Mouse (Mus musculus): ENCODE measurements around the gene Dtwd1. TPM values are rescaled to one million over a fixed set of nuclear protein-coding genes. Genes with fewer than 3 reads are reported as not detected.

Gene Dtwd1
- polyA plus RNA-seq, 1 experiment from 2014 or later: 30.9 TPM

Other genes starting within 250 kb of the Dtwd1 start
- 0.05 and 0.67 TPM in 2 replicates for gene Fgf7, start 117.5 kb upstream of the Dtwd1 start, polyA plus RNA-seq (2016; fragmentation: Nextera tagmentation; extraction: Ambion mirVana)
- gene Fam227b, start 137 bp upstream of the Dtwd1 start, polyA plus RNA-seq (2016; fragmentation: Nextera tagmentation; extraction: Ambion mirVana): not detected in 2 replicates
- not detected in 2 replicates for gene Gm17555, start 63.0 kb downstream of the Dtwd1 start, polyA plus RNA-seq (2016; fragmentation: Nextera tagmentation; extraction: Ambion mirVana)